Mouse (Mus musculus) adrenal gland, adult 2 months (tissue): ENCODE data around the gene Zfp11. TPM values are rescaled to one million over a fixed set of nuclear protein-coding genes. Genes with fewer than 3 reads are reported as not detected.

Source experiments
- DNase-seq: peaks from one replicate; pipeline ENCODE4 v3.0.0; 2021
- polyA plus RNA-seq: library from polyadenylated mRNA; depleted of rRNA; stranded (reverse); fragments of >200 nt; gene quantifications from 2 replicates; pipeline ENCODE4 v1.2.3, GENCODE M21; 2012; rRNA removed
- total RNA-seq, 2 experiments: library from RNA; stranded (reverse); gene quantifications; 2 replicates each; pipeline ENCODE4 v1.2.3; 2021

Gene Zfp11
- total and polyA plus RNA-seq, 3 experiments, result 0.89 to 4.1 (median 2.5) TPM

DNA sequence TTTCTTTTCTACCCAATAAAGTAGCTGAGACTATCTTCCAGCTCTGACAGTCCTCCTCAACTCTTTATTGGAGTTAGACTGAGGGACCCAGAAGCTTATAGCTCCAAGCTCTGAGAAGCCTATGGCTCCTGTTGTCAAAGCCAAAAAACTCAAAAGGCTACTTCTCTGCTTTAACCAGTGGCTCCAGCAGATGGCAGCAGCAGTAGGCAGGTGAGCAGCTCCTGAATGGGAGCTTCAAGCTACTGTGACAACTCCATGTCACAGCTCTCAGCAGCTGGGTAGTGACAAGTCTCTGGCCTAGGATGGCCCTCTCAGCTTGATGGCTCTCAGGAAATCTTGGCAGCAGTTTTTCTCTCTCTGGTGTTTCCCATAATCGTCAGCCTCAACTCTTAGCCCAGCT is 58.8 kb downstream of the Zfp11 start:
- DNase-seq, result peak; percentile 72

DNA sequence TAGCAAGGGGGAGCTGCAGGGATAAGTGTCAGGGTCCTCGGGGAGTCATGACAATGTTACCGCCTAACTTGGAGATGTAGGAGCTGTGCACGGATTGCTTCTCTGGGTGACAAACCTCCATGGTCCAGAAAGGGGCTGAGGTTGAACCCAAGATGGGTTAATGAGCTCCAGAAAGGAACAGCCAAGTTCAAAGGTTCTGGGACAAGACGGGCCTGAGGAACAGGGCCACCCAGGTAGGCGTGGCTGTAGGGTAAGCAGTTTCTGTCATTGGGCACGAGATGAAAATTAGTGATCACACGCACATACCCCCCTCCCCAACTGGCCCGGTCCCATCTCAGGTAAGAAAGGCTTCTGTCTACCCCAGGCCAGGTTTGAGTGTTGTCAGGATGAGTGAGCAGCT is 62.4 kb downstream of the Zfp11 start:
- no peak for DNase-seq

Other genes starting within 250 kb of the Zfp11 start
- gene Sfswap, start 168.9 kb downstream of the Zfp11 start, total RNA-seq, result 10 to 100 TPM; 39.7 to 45.7 TPM
- gene Sfswap, start 168.9 kb downstream of the Zfp11 start, polyA plus RNA-seq, result 98.1 and 108 TPM in 2 replicates
- gene Mmp17, start 85.9 kb downstream of the Zfp11 start, total RNA-seq, result 1 to 10 TPM in 1 of 2 experiments, under 1 TPM in 1; 0.81 to 1.1 TPM
- 2.4 and 2.7 TPM in 2 replicates for gene Mmp17, start 85.9 kb downstream of the Zfp11 start, polyA plus RNA-seq
- gene Sept14, start 38.4 kb upstream of the Zfp11 start, total RNA-seq, result under 1 TPM in 1 of 2 experiments, not detected in 1; 0.46 TPM
- gene Sept14, start 38.4 kb upstream of the Zfp11 start, polyA plus RNA-seq, result not detected in 2 replicates
- 10 to 100 TPM; 88.0 to 94.4 TPM for gene Mrps17, start 45.4 kb upstream of the Zfp11 start, total RNA-seq
- 52.1 and 61.4 TPM in 2 replicates for gene Mrps17, start 45.4 kb upstream of the Zfp11 start, polyA plus RNA-seq
- gene Nipsnap2, start 55.0 kb upstream of the Zfp11 start, total RNA-seq, result 100 to 1,000 TPM; 121 to 123 TPM
- 35.0 and 44.8 TPM in 2 replicates for gene Nipsnap2, start 55.0 kb upstream of the Zfp11 start, polyA plus RNA-seq
- gene Psph, start 117.3 kb upstream of the Zfp11 start, total RNA-seq, result 10 to 100 TPM; 20.8 to 23.4 TPM
- 48.7 and 49.3 TPM in 2 replicates for gene Psph, start 117.3 kb upstream of the Zfp11 start, polyA plus RNA-seq
- gene Sumf2, start 176.9 kb upstream of the Zfp11 start, total RNA-seq, result 10 to 100 TPM; 35.4 to 43.2 TPM
- 18.8 and 19.9 TPM in 2 replicates for gene Sumf2, start 176.9 kb upstream of the Zfp11 start, polyA plus RNA-seq
- 1,000 to 10,000 TPM in 1 of 2 experiments, 100 to 1,000 TPM in 1; 641 to 1,175 TPM for gene Chchd2, start 217.4 kb upstream of the Zfp11 start, total RNA-seq
- 3,805 and 4,399 TPM in 2 replicates for gene Chchd2, start 217.4 kb upstream of the Zfp11 start, polyA plus RNA-seq
- gene Zbed5, start 225.6 kb upstream of the Zfp11 start, total RNA-seq, result 1 to 10 TPM; 2.1 to 2.3 TPM
- gene Zbed5, start 225.6 kb upstream of the Zfp11 start, polyA plus RNA-seq, result 1.1 and 2.2 TPM in 2 replicates
- gene Phkg1, start 228.4 kb upstream of the Zfp11 start, total RNA-seq, result 1 to 10 TPM; 1.4 to 3.9 TPM
- gene Phkg1, start 228.4 kb upstream of the Zfp11 start, polyA plus RNA-seq, result 1.2 and 2.6 TPM in 2 replicates
- 1 to 10 TPM; 2.8 to 4.4 TPM for gene Nupr1l, start 238.4 kb upstream of the Zfp11 start, total RNA-seq
- 17.3 and 23.6 TPM in 2 replicates for gene Nupr1l, start 238.4 kb upstream of the Zfp11 start, polyA plus RNA-seq